Mouse (Mus musculus) forebrain, embryonic 15.5 days (tissue): ENCODE results near the gene Rad9a. TPM values are rescaled to one million over a fixed set of nuclear protein-coding genes. Genes with fewer than 3 reads are reported as not detected.
"Not testable (repeated sequence)": the region's sequence is repeated elsewhere in the genome, so short reads cannot be mapped to it uniquely, and the experiment has no call there.

Experiments
- ATAC-seq: fragments of 200-750 bp; cut with Nextera tagmentation; replicated peaks from 2 replicates; pipeline ENCODE4 v1.8.0; 2017; ENCODE audit warnings: mild to moderate bottlenecking, moderate TSS enrichment, moderate library complexity
- H3K27ac ChIP-seq: fragments of 300-500 bp; sonication (generic); replicated peaks from 2 replicates; pipeline ENCODE4 v1.5.1; 2015; ENCODE audit warnings: mild to moderate bottlenecking, inconsistent platforms
- H3K27me3 ChIP-seq: fragments of 300-500 bp; sonication (generic); 2 replicates; pipeline ENCODE4 v1.6.1; 2015; ENCODE audit warnings: inconsistent platforms
- H3K36me3 ChIP-seq: fragments of 300-500 bp; sonication (generic); 2 replicates; pipeline ENCODE4 v1.6.1; 2015; ENCODE audit warnings: mild to moderate bottlenecking, inconsistent platforms
- H3K4me1 ChIP-seq: fragments of 300-500 bp; sonication (generic); 2 replicates; pipeline ENCODE4 v1.6.1; 2015; ENCODE audit warnings: inconsistent platforms
- H3K4me2 ChIP-seq: fragments of 300-500 bp; sonication (generic); replicated peaks from 2 replicates; pipeline ENCODE4 v1.6.1; 2015; ENCODE audit warnings: mild to moderate bottlenecking, inconsistent platforms
- H3K4me3 ChIP-seq: fragments of 300-500 bp; sonication (generic); 2 replicates; pipeline ENCODE4 v1.5.1; 2015; ENCODE audit warnings: mild to moderate bottlenecking, inconsistent platforms
- H3K9ac ChIP-seq: fragments of 300-500 bp; sonication (generic); replicated peaks from 2 replicates; pipeline ENCODE4 v1.6.1; 2015; ENCODE audit warnings: mild to moderate bottlenecking, inconsistent platforms
- H3K9me3 ChIP-seq: fragments of 300-500 bp; sonication (generic); 2 replicates; pipeline ENCODE4 v1.6.1; 2016; ENCODE audit warnings: inconsistent platforms
- WGBS: fragments of 180-500 bp; shearing (Covaris S2); methylation state at CpG from one replicate; pipeline ENCODE4 v1.1.7; 2015; ENCODE audit warnings: mixed read lengths; 5-methylcytosine and 5-hydroxymethylcytosine counted together
- polyA plus RNA-seq: library from polyadenylated mRNA; unstranded; fragments of >200 nt; fragmentation: Nextera tagmentation; extraction: Ambion mirVana; gene quantifications from 2 replicates; pipeline ENCODE4 v1.2.1, GENCODE M21; 2015

Rad9a gene
- polyA plus RNA-seq = 22.6 and 25.2 TPM in 2 replicates

GRCm38 (mm10) chr19:4201291-4201909 lies at the start of gene Rad9a:
Gene Rad9a, minus strand, starts transcription at chr19:4201662.
- H3K36me3 ChIP-seq = peaks cover 11% of the 10 kb centered on the region; the same call in 1 of the 2 replicates
- H3K4me3 ChIP-seq = peak within 1 kb of the TSS; percentile 60
- H3K4me2 ChIP-seq = peak within 1 kb of the TSS; percentile 97
- WGBS = under 1% methylated on average over 34 of the region's 34 CpGs
- peak within 1 kb of the TSS; percentile 73 for H3K9ac ChIP-seq
- ATAC-seq = peak; percentile 85
- H3K27me3 ChIP-seq = no peaks in the 10 kb centered on the region; the same call in 1 of the 2 replicates
- H3K4me1 ChIP-seq = peaks cover 21% of the 10 kb centered on the region
- peak within 1 kb of the TSS; percentile 59; the same call in 1 of the 2 replicates for H3K27ac ChIP-seq
- H3K9me3 ChIP-seq = no peaks in the 10 kb centered on the region

- not testable (repeated sequence) for ATAC-seq, H3K4me2 ChIP-seq, H3K27me3 ChIP-seq, H3K27ac ChIP-seq, H3K9ac ChIP-seq, H3K36me3 ChIP-seq, H3K4me3 ChIP-seq, H3K9me3 ChIP-seq, H3K4me1 ChIP-seq
- WGBS = 82% methylated on average over 1 of the region's 1 CpGs
These were observed 47.2 kb upstream of the Rad9a start for GRCm38 (mm10) chr19:4248683-4249082.

GRCm38 (mm10) chr19:4247010-4247409 lies 45.5 kb upstream of the Rad9a start:
- H3K36me3 ChIP-seq = no peaks in the 10 kb centered on the region
- no peaks in the 10 kb centered on the region for H3K4me1 ChIP-seq
- no peaks in the 10 kb centered on the region for H3K27me3 ChIP-seq
- no peak overlapping the region for H3K27ac ChIP-seq
- H3K4me2 ChIP-seq = no peak overlapping the region
- H3K4me3 ChIP-seq = no peak overlapping the region
- ATAC-seq = no peak
- H3K9me3 ChIP-seq = no peaks in the 10 kb centered on the region
- H3K9ac ChIP-seq = no peak overlapping the region
- 60% methylated on average over 1 of the region's 1 CpGs for WGBS

- Histone ChIP-seq H3K27ac (no peak overlapping the region), H3K4me3 (no peak overlapping the region), H3K27me3 (no peaks in the 10 kb centered on the region), H3K36me3 (no peaks in the 10 kb centered on the region), H3K4me1 (no peaks in the 10 kb centered on the region), H3K9me3 (no peaks in the 10 kb centered on the region), H3K9ac (no peak overlapping the region), H3K4me2 (no peak overlapping the region)
- ATAC-seq = no peak
- 86% methylated on average over 6 of the region's 6 CpGs for WGBS
These were observed 43.3 kb upstream of the Rad9a start for GRCm38 (mm10) chr19:4244775-4245174.

- H3K9ac ChIP-seq = no peak overlapping the region
- no peaks in the 10 kb centered on the region for H3K4me1 ChIP-seq
- no peak overlapping the region for H3K27ac ChIP-seq
- WGBS = 64% methylated on average over 3 of the region's 3 CpGs
- no peak for ATAC-seq
- no peaks in the 10 kb centered on the region for H3K27me3 ChIP-seq
- no peak overlapping the region for H3K4me2 ChIP-seq
- H3K4me3 ChIP-seq = no peak overlapping the region
- H3K36me3 ChIP-seq = no peaks in the 10 kb centered on the region
- no peaks in the 10 kb centered on the region for H3K9me3 ChIP-seq
These were observed 41.0 kb upstream of the Rad9a start for GRCm38 (mm10) chr19:4242416-4242815.

- no peak for ATAC-seq
- no peak overlapping the region for H3K4me2 ChIP-seq
- H3K9me3 ChIP-seq = no peaks in the 10 kb centered on the region
- no peaks in the 10 kb centered on the region for H3K27me3 ChIP-seq
- no peak overlapping the region for H3K9ac ChIP-seq
- no peaks in the 10 kb centered on the region for H3K4me1 ChIP-seq
- H3K27ac ChIP-seq = no peak overlapping the region
- no peak overlapping the region for H3K4me3 ChIP-seq
- 72% methylated on average over 8 of the region's 8 CpGs for WGBS
- H3K36me3 ChIP-seq = no peaks in the 10 kb centered on the region
These were observed 38.8 kb upstream of the Rad9a start for GRCm38 (mm10) chr19:4240247-4240668.

- 83% methylated on average over 4 of the region's 4 CpGs for WGBS
These were observed 33.1 kb upstream of the Rad9a start for GRCm38 (mm10) chr19:4234548-4234947.

GRCm38 (mm10) chr19:4232651-4233050 lies 31.2 kb upstream of the Rad9a start:
- Histone ChIP-seq H3K27ac (no peak overlapping the region), H3K27me3 (peaks cover 18% of the 10 kb centered on the region), H3K9ac (peak overlapping the region; percentile 70), H3K36me3 (no peaks in the 10 kb centered on the region), H3K4me1 (peaks cover 13% of the 10 kb centered on the region), H3K9me3 (no peaks in the 10 kb centered on the region), H3K4me3 (peak overlapping the region; percentile 64; the same call in 1 of the 2 replicates), H3K4me2 (peak overlapping the region; percentile 81)
- ATAC-seq = no peak
- 82% methylated on average over 7 of the region's 7 CpGs for WGBS

More at GRCm38 (mm10) chr19:4234548-4234947, 33.1 kb upstream of the Rad9a start:
- Histone ChIP-seq H3K27me3 (peaks cover 8% of the 10 kb centered on the region), H3K9ac (no peak overlapping the region), H3K4me2 (no peak overlapping the region), H3K4me3 (no peak overlapping the region), H3K36me3 (no peaks in the 10 kb centered on the region), H3K27ac (no peak overlapping the region), H3K4me1 (peaks cover 13% of the 10 kb centered on the region), H3K9me3 (no peaks in the 10 kb centered on the region)
- no peak for ATAC-seq

GRCm38 (mm10) chr19:4232186-4232572 lies 30.7 kb upstream of the Rad9a start:
- peak overlapping the region; percentile 70 for H3K9ac ChIP-seq
- peaks cover 18% of the 10 kb centered on the region for H3K27me3 ChIP-seq
- H3K36me3 ChIP-seq = no peaks in the 10 kb centered on the region
- H3K9me3 ChIP-seq = no peaks in the 10 kb centered on the region
- H3K4me1 ChIP-seq = peaks cover 13% of the 10 kb centered on the region
- peak overlapping the region; percentile 81 for H3K4me2 ChIP-seq
- H3K4me3 ChIP-seq = peak overlapping the region; percentile 64
- ATAC-seq = no peak
- WGBS = 30% methylated on average over 2 of the region's 2 CpGs
- peak overlapping the region; percentile 73; the same call in 1 of the 2 replicates for H3K27ac ChIP-seq

GRCm38 (mm10) chr19:4231253-4232185 lies 30.1 kb upstream of the Rad9a start, which contains the start of gene Pold4:
Gene Pold4, plus strand, starts transcription at chr19:4231899.
- Histone ChIP-seq H3K36me3 (no peaks in the 10 kb centered on the region), H3K9ac (peak within 1 kb of the TSS; percentile 70), H3K4me2 (peak within 1 kb of the TSS; percentile 81), H3K27me3 (peaks cover 18% of the 10 kb centered on the region), H3K4me3 (peak within 1 kb of the TSS; percentile 64), H3K27ac (peak within 1 kb of the TSS; percentile 73; the same call in 1 of the 2 replicates), H3K4me1 (peaks cover 13% of the 10 kb centered on the region), H3K9me3 (no peaks in the 10 kb centered on the region)
- WGBS = 11% methylated on average over 26 of the region's 26 CpGs
- ATAC-seq = peak; percentile 93

GRCm38 (mm10) chr19:4230415-4230814 lies 29.0 kb upstream of the Rad9a start:
- no peak for ATAC-seq
- peaks cover 13% of the 10 kb centered on the region for H3K4me1 ChIP-seq
- no peaks in the 10 kb centered on the region for H3K36me3 ChIP-seq
- H3K9ac ChIP-seq = no peak overlapping the region
- no peak overlapping the region for H3K4me3 ChIP-seq
- no peaks in the 10 kb centered on the region for H3K9me3 ChIP-seq
- 72% methylated on average over 8 of the region's 8 CpGs for WGBS
- H3K27me3 ChIP-seq = peaks cover 18% of the 10 kb centered on the region
- no peak overlapping the region for H3K27ac ChIP-seq
- no peak overlapping the region for H3K4me2 ChIP-seq

GRCm38 (mm10) chr19:4229451-4230076 lies 28.1 kb upstream of the Rad9a start:
- Histone ChIP-seq H3K9me3 (no peaks in the 10 kb centered on the region), H3K27me3 (peaks cover 18% of the 10 kb centered on the region), H3K4me2 (no peak overlapping the region), H3K36me3 (no peaks in the 10 kb centered on the region), H3K4me1 (peaks cover 13% of the 10 kb centered on the region), H3K27ac (no peak overlapping the region), H3K9ac (no peak overlapping the region), H3K4me3 (no peak overlapping the region)
- ATAC-seq = no peak
- 46% methylated on average over 9 of the region's 9 CpGs for whole genome bisulfite sequencing
